Comparison of ENCODE assay signal across 20 mouse cellular contexts in genomic region chr11:93961482-93961881, GRCm38 (mm10). TPM values are rescaled to one million over a fixed set of nuclear protein-coding genes. Genes with fewer than 3 reads are reported as not detected.
DNase-seq lines count a peak whose midpoint lies in the region; ATAC-seq and TF ChIP-seq lines count a peak whose summit lies in the region.
"Had no signal": no experiment of that assay in that cellular context is flagged by ENCODE, and none has a peak within 500 bp of the region (broad histone marks: within the 10 kb centered on the region; RNA-seq: fewer than 3 reads in every experiment).

No protein-coding gene starts in this region.

- H3K4me2 ChIP-seq in intestine, postnatal 0 days (replicated peaks; ENCODE audit: low read depth), result 0 out of 2 replicates have a peak overlapping the region, but pooled peaks have one; percentile 17
- no peak overlapping the region for H3K4me2 ChIP-seq in intestine, embryonic 16.5 days (ENCODE audit: low read depth, low read length)
- H3K4me2 ChIP-seq: embryonic facial prominence, embryonic 12.5 days; forebrain, embryonic 13.5 days; forebrain, embryonic 15.5 days had no signal

- H3K4me3 ChIP-seq in intestine, postnatal 0 days (ENCODE audit: low read depth, low read length), result no peak overlapping the region
- H3K4me3 ChIP-seq in intestine, embryonic 16.5 days (ENCODE audit: low read length), result no peak overlapping the region
- H3K4me3 ChIP-seq in kidney, adult 2 months (ENCODE audit: insufficient read depth, low read depth, low read length), result no peak overlapping the region
- no peak overlapping the region for H3K4me3 ChIP-seq in small intestine, adult 2 months (ENCODE audit: low read depth, low read length)
- H3K4me3 ChIP-seq: embryonic facial prominence, embryonic 10.5 days; embryonic facial prominence, embryonic 12.5 days; forebrain, embryonic 13.5 days; forebrain, embryonic 15.5 days had no signal

- peak overlapping the region; percentile 64 for H3K27ac ChIP-seq in intestine, postnatal 0 days (ENCODE audit: low read depth, low read length)
- no peak overlapping the region for H3K27ac ChIP-seq in intestine, embryonic 16.5 days (ENCODE audit: low read length)
- H3K27ac ChIP-seq in kidney, adult 2 months (ENCODE audit: insufficient read depth, low read depth, low read length), result peak overlapping the region; percentile 96
- peak overlapping the region; percentile 89 for H3K27ac ChIP-seq in small intestine, adult 2 months (ENCODE audit: insufficient read depth, low read depth, low read length)
- H3K27ac ChIP-seq: embryonic facial prominence, embryonic 10.5 days; embryonic facial prominence, embryonic 12.5 days; forebrain, embryonic 13.5 days; forebrain, embryonic 15.5 days had no signal

- H3K9me3 ChIP-seq in intestine, postnatal 0 days (ENCODE audit: control insufficient read depth), result no peaks in the 10 kb centered on the region
- H3K9me3 ChIP-seq in intestine, embryonic 16.5 days (ENCODE audit: control insufficient read depth, low read length), result no peaks in the 10 kb centered on the region
- H3K9me3 ChIP-seq: embryonic facial prominence, embryonic 10.5 days; embryonic facial prominence, embryonic 12.5 days; forebrain, embryonic 13.5 days; forebrain, embryonic 15.5 days had no signal

- peak; percentile 62 for DNase-seq in kidney, adult 2 months
- DNase-seq in kidney, postnatal 10 days, result no peak
- DNase-seq in kidney, postnatal 36 days, result peak; percentile 45 to 49
- no peak for DNase-seq in kidney, adult 11 months
- no peak for DNase-seq in cerebellum, adult 18-20 months
- DNase-seq: adrenal gland, adult 2 months; adrenal gland, postnatal 10 days; adrenal gland, postnatal 25 days; cerebellum, adult 11 months; cerebellum, adult 2 months; cerebellum, adult 9-10 months; cerebellum, postnatal 10 days; cerebellum, postnatal 25 days had no signal

- ATAC-seq in intestine, postnatal 0 days, result peak; percentile 48; the same call in 1 of the 2 replicates
- ATAC-seq in intestine, embryonic 16.5 days, result no peak
- ATAC-seq: forebrain, embryonic 13.5 days; forebrain, embryonic 15.5 days had no signal

- WGBS in intestine, postnatal 0 days, result 51% methylated on average over 6 of the region's 6 CpGs
- WGBS in intestine, embryonic 16.5 days, result 82% methylated on average over 6 of the region's 6 CpGs
- WGBS in kidney, adult 2 months, result 52% methylated on average over 6 of the region's 6 CpGs
- WGBS in small intestine, adult 2 months, result 64% methylated on average over 6 of the region's 6 CpGs

- no peak for TF ChIP-seq POLR2A in kidney, adult 2 months (IDR thresholded peaks at IDR 0.05; ENCODE audit: low read depth, low read length)
- no peak for TF ChIP-seq POLR2A in small intestine, adult 2 months (IDR thresholded peaks at IDR 0.05; ENCODE audit: low read depth, low read length)

- no peak for TF ChIP-seq CTCF in intestine, postnatal 0 days (IDR thresholded peaks at IDR 0.05; ENCODE audit: low read depth)
- TF ChIP-seq CTCF in kidney, adult 2 months (conservative IDR thresholded peaks at IDR 0.05; ENCODE audit: insufficient read depth, insufficient read length, low read depth, low read length), result no peak
- TF ChIP-seq CTCF in small intestine, adult 2 months (IDR thresholded peaks at IDR 0.05; ENCODE audit: extremely low read depth, insufficient read length, insufficient replicate concordance, low read depth, low read length), result no peak

- no peaks in the 10 kb centered on the region for H3K27me3 ChIP-seq in intestine, postnatal 0 days (replicated peaks; ENCODE audit: control insufficient read depth, insufficient read depth, low read length)
- no peaks in the 10 kb centered on the region for H3K27me3 ChIP-seq in intestine, embryonic 16.5 days (replicated peaks; ENCODE audit: control insufficient read depth, insufficient read depth, low read length)
- H3K27me3 ChIP-seq in kidney, adult 2 months (replicated peaks; ENCODE audit: control insufficient read depth, insufficient read depth, low read length), result no peaks in the 10 kb centered on the region
- H3K27me3 ChIP-seq in small intestine, adult 2 months (ENCODE audit: control insufficient read depth, insufficient read depth, low read length), result no peaks in the 10 kb centered on the region
- H3K27me3 ChIP-seq: embryonic facial prominence, embryonic 12.5 days; forebrain, embryonic 13.5 days; forebrain, embryonic 15.5 days had no signal

- no peak overlapping the region for H3K9ac ChIP-seq in intestine, postnatal 0 days (ENCODE audit: low read depth, low read length)
- H3K9ac ChIP-seq in intestine, embryonic 16.5 days (ENCODE audit: low read depth, low read length), result no peak overlapping the region
- H3K9ac ChIP-seq: embryonic facial prominence, embryonic 12.5 days; forebrain, embryonic 13.5 days; forebrain, embryonic 15.5 days had no signal

- H3K4me1 ChIP-seq in intestine, postnatal 0 days (replicated peaks; ENCODE audit: control insufficient read depth, insufficient read depth, low read length), result 0 out of 2 replicates have a peak, but pooled peaks cover 4% of the 10 kb centered on the region
- H3K4me1 ChIP-seq in intestine, embryonic 16.5 days (ENCODE audit: control insufficient read depth, insufficient read depth, low read length), result peaks cover 5% of the 10 kb centered on the region
- H3K4me1 ChIP-seq in kidney, adult 2 months (ENCODE audit: control insufficient read depth, insufficient read depth, low read length), result peaks cover 7% of the 10 kb centered on the region; the same call in 1 of the 2 replicates
- peaks cover 6% of the 10 kb centered on the region for H3K4me1 ChIP-seq in small intestine, adult 2 months (ENCODE audit: control insufficient read depth, insufficient read depth, insufficient read length, low read length)

- H3K36me3 ChIP-seq in intestine, postnatal 0 days (ENCODE audit: control insufficient read depth, insufficient read depth), result peaks cover 51% of the 10 kb centered on the region
- H3K36me3 ChIP-seq in intestine, embryonic 16.5 days (ENCODE audit: control insufficient read depth, insufficient read depth, low read length), result peaks cover 12% of the 10 kb centered on the region
- H3K36me3 ChIP-seq in kidney, adult 2 months (ENCODE audit: control insufficient read depth, insufficient read depth, low read length), result peaks cover 6% of the 10 kb centered on the region
- peaks cover 23% of the 10 kb centered on the region for H3K36me3 ChIP-seq in small intestine, adult 2 months (ENCODE audit: control insufficient read depth, insufficient read depth, low read length)

RNA-seq across cellular contexts. Expression of gene Nme2, which starts 5.4 kb away (rescaled TPM):
- polyA plus RNA-seq in intestine, postnatal 0 days (2015; fragmentation: Nextera tagmentation; extraction: Ambion mirVana), result 370 and 400 TPM in 2 replicates
- 300 and 311 TPM in 2 replicates for polyA plus RNA-seq in intestine, embryonic 16.5 days (2015; fragmentation: Nextera tagmentation; extraction: Ambion mirVana)
- polyA plus RNA-seq in kidney, adult 2 months (2012; rRNA removed), result 380 and 386 TPM in 2 replicates
- 104 and 114 TPM in 2 replicates for polyA plus RNA-seq in small intestine, adult 2 months (2012; rRNA removed)

RNA-seq across cellular contexts. Expression of gene Gm20390, which starts 6.6 kb away (rescaled TPM):
- polyA plus RNA-seq in intestine, postnatal 0 days (2015; fragmentation: Nextera tagmentation; extraction: Ambion mirVana), result 228 and 239 TPM in 2 replicates
- 415 and 469 TPM in 2 replicates for polyA plus RNA-seq in intestine, embryonic 16.5 days (2015; fragmentation: Nextera tagmentation; extraction: Ambion mirVana)
- 45.1 and 88.3 TPM in 2 replicates for polyA plus RNA-seq in kidney, adult 2 months (2012; rRNA removed)
- polyA plus RNA-seq in small intestine, adult 2 months (2012; rRNA removed), result 6.9 and 8.5 TPM in 2 replicates

RNA-seq across cellular contexts. Expression of gene Nme1, which starts 6.8 kb away (rescaled TPM):
- polyA plus RNA-seq in intestine, postnatal 0 days (2015; fragmentation: Nextera tagmentation; extraction: Ambion mirVana), result 132 and 146 TPM in 2 replicates
- 156 and 157 TPM in 2 replicates for polyA plus RNA-seq in intestine, embryonic 16.5 days (2015; fragmentation: Nextera tagmentation; extraction: Ambion mirVana)
- 158 and 178 TPM in 2 replicates for polyA plus RNA-seq in kidney, adult 2 months (2012; rRNA removed)
- polyA plus RNA-seq in small intestine, adult 2 months (2012; rRNA removed), result 43.7 and 50.1 TPM in 2 replicates

RNA-seq across cellular contexts. Expression of gene Spag9, which starts 34.4 kb away (rescaled TPM):
- 64.1 and 72.3 TPM in 2 replicates for polyA plus RNA-seq in intestine, postnatal 0 days (2015; fragmentation: Nextera tagmentation; extraction: Ambion mirVana)
- polyA plus RNA-seq in intestine, embryonic 16.5 days (2015; fragmentation: Nextera tagmentation; extraction: Ambion mirVana), result 17.8 and 23.4 TPM in 2 replicates
- polyA plus RNA-seq in kidney, adult 2 months (2012; rRNA removed), result 19.1 and 24.6 TPM in 2 replicates
- polyA plus RNA-seq in small intestine, adult 2 months (2012; rRNA removed), result 20.5 and 32.4 TPM in 2 replicates

Comparison
In these comparisons a context has a peak if more than half of its experiments do, and no peak if none do; other contexts are left out.
1. DNase-seq: peak in kidney, adult 2 months (single experiment) and kidney, postnatal 36 days (2 of 2); none in kidney, postnatal 10 days (single experiment), kidney, adult 11 months (single experiment) and cerebellum, adult 18-20 months (0 of 2).